Mouse (Mus musculus): Measurements from ENCODE around the gene Abcc12.

GRCm38 (mm10) chr8:86613798-86614197 lies 33.3 kb upstream of the Abcc12 start:
- TF ChIP-seq CTCF (IDR thresholded peaks at IDR 0.05) (no peak), POLR2A (IDR thresholded peaks at IDR 0.05; ENCODE audit: insufficient read depth, low read depth, low read length) (no peak), EP300 (IDR thresholded peaks at IDR 0.05; ENCODE audit: insufficient read depth, low read depth, low read length) (no peak)

Data from heart, adult 2 months (tissue).